Comparison of ENCODE assay signal across 15 mouse cellular contexts in genomic region chr8:92723947-92724346, GRCm38 (mm10). TPM values are rescaled to one million over a fixed set of nuclear protein-coding genes. Genes with fewer than 3 reads are reported as not detected.
DNase-seq lines count a peak whose midpoint lies in the region; ATAC-seq and TF ChIP-seq lines count a peak whose summit lies in the region.
"Had no signal": no experiment of that assay in that cellular context is flagged by ENCODE, and none has a peak within 500 bp of the region (broad histone marks: within the 10 kb centered on the region; RNA-seq: fewer than 3 reads in every experiment).

No protein-coding gene starts in this region.

- ATAC-seq in lung, embryonic 14.5 days (ENCODE audit: insufficient read depth), result no peak
- ATAC-seq in lung, postnatal 0 days, result no peak
- ATAC-seq in hindbrain, embryonic 15.5 days (ENCODE audit: low FRiP score, low read depth), result no peak
- ATAC-seq: inflammation-experienced regulatory T-cells, adult 6 months had no signal

- no peak for DNase-seq in lung, embryonic 14.5 days
- no peak for DNase-seq in lung, postnatal 0 days (ENCODE audit: low spot score)
- peak; percentile 27 for DNase-seq in embryo, embryonic 11 days
- no peak for DNase-seq in heart, embryonic 10.5 days (ENCODE audit: low spot score)
- no peak for DNase-seq in urinary bladder, postnatal 14 days (ENCODE audit: low spot score)
- no peak for DNase-seq in adrenal gland, adult 18-20 months (ENCODE audit: low spot score in 2 of 2)
- no peak for DNase-seq in cerebellum, adult 9-11 months
- DNase-seq: cerebellum, postnatal 36 days; right cerebral cortex, postnatal 4 days had no signal

- 0 out of 2 replicates have a peak overlapping the region, but pooled peaks have one; percentile 4 for H3K27ac ChIP-seq in lung, embryonic 14.5 days (ENCODE audit: low read depth)
- H3K27ac ChIP-seq in lung, postnatal 0 days (ENCODE audit: low read length), result no peak overlapping the region
- H3K27ac ChIP-seq in heart, embryonic 10.5 days, result peak overlapping the region; percentile 72
- H3K27ac ChIP-seq in hindbrain, embryonic 15.5 days (replicated peaks), result 0 out of 2 replicates have a peak overlapping the region, but pooled peaks have one; percentile 21
- H3K27ac ChIP-seq: neural tube, embryonic 13.5 days had no signal

- H3K4me2 ChIP-seq in lung, embryonic 14.5 days, result no peak overlapping the region
- H3K4me2 ChIP-seq in lung, postnatal 0 days (replicated peaks; ENCODE audit: low read depth, low read length), result no peak overlapping the region
- no peak overlapping the region for H3K4me2 ChIP-seq in hindbrain, embryonic 15.5 days
- H3K4me2 ChIP-seq: lung, embryonic 15.5 days; neural tube, embryonic 13.5 days had no signal

- H3K9ac ChIP-seq in lung, embryonic 14.5 days, result no peak overlapping the region
- no peak overlapping the region for H3K9ac ChIP-seq in lung, postnatal 0 days (replicated peaks; ENCODE audit: low read depth)
- no peak overlapping the region for H3K9ac ChIP-seq in hindbrain, embryonic 15.5 days
- H3K9ac ChIP-seq: lung, embryonic 15.5 days; neural tube, embryonic 13.5 days had no signal

- H3K27me3 ChIP-seq in lung, embryonic 14.5 days (ENCODE audit: insufficient read depth, low read length), result peaks cover 5% of the 10 kb centered on the region; the same call in 1 of the 2 replicates
- no peaks in the 10 kb centered on the region for H3K27me3 ChIP-seq in lung, postnatal 0 days (replicated peaks; ENCODE audit: insufficient read depth, low read length)
- H3K27me3 ChIP-seq in heart, embryonic 10.5 days (ENCODE audit: insufficient read depth, poor library complexity, severe bottlenecking), result peaks cover 21% of the 10 kb centered on the region
- H3K27me3 ChIP-seq in hindbrain, embryonic 15.5 days, result peaks cover 20% of the 10 kb centered on the region
- H3K27me3 ChIP-seq: lung, embryonic 15.5 days had no signal

- H3K9me3 ChIP-seq in lung, embryonic 14.5 days (ENCODE audit: low read depth, low read length), result no peaks in the 10 kb centered on the region
- no peaks in the 10 kb centered on the region for H3K9me3 ChIP-seq in lung, postnatal 0 days (ENCODE audit: low read length)
- no peaks in the 10 kb centered on the region for H3K9me3 ChIP-seq in heart, embryonic 10.5 days
- H3K9me3 ChIP-seq in hindbrain, embryonic 15.5 days, result no peaks in the 10 kb centered on the region
- H3K9me3 ChIP-seq: lung, embryonic 15.5 days; neural tube, embryonic 13.5 days had no signal

- no peak overlapping the region for H3K4me3 ChIP-seq in lung, embryonic 14.5 days (ENCODE audit: low read depth, low read length)
- H3K4me3 ChIP-seq in lung, postnatal 0 days (ENCODE audit: low read depth, low read length), result no peak overlapping the region
- H3K4me3 ChIP-seq in heart, embryonic 10.5 days, result no peak overlapping the region
- no peak overlapping the region for H3K4me3 ChIP-seq in hindbrain, embryonic 15.5 days
- H3K4me3 ChIP-seq: lung, embryonic 15.5 days; neural tube, embryonic 13.5 days had no signal

- no peaks in the 10 kb centered on the region for H3K36me3 ChIP-seq in lung, embryonic 14.5 days (ENCODE audit: insufficient read depth)
- H3K36me3 ChIP-seq in lung, postnatal 0 days (ENCODE audit: insufficient read depth, low read length), result no peaks in the 10 kb centered on the region
- no peaks in the 10 kb centered on the region for H3K36me3 ChIP-seq in heart, embryonic 10.5 days
- H3K36me3 ChIP-seq in hindbrain, embryonic 15.5 days, result no peaks in the 10 kb centered on the region
- H3K36me3 ChIP-seq: lung, embryonic 15.5 days; neural tube, embryonic 13.5 days had no signal

- 0 out of 2 replicates have a peak, but pooled peaks cover 4% of the 10 kb centered on the region for H3K4me1 ChIP-seq in lung, embryonic 14.5 days (ENCODE audit: insufficient read depth)
- no peaks in the 10 kb centered on the region for H3K4me1 ChIP-seq in lung, postnatal 0 days (ENCODE audit: insufficient read depth, low read depth, low read length)
- peaks cover 26% of the 10 kb centered on the region for H3K4me1 ChIP-seq in heart, embryonic 10.5 days
- peaks cover 14% of the 10 kb centered on the region for H3K4me1 ChIP-seq in hindbrain, embryonic 15.5 days (replicated peaks)

- no peak for TF ChIP-seq CTCF in lung, embryonic 14.5 days (IDR thresholded peaks at IDR 0.05; ENCODE audit: low read depth)
- TF ChIP-seq CTCF in lung, postnatal 0 days (IDR thresholded peaks at IDR 0.05), result no peak

- WGBS in lung, embryonic 14.5 days, result 46% methylated on average over 7 of the region's 7 CpGs
- 53% methylated on average over 7 of the region's 7 CpGs for WGBS in lung, postnatal 0 days
- 33% methylated on average over 7 of the region's 7 CpGs for WGBS in heart, embryonic 10.5 days
- 22% methylated on average over 7 of the region's 7 CpGs for WGBS in hindbrain, embryonic 15.5 days

- TF ChIP-seq EP300 in lung, postnatal 0 days (IDR thresholded peaks at IDR 0.05), result no peak

RNA-seq across cellular contexts. Expression of gene Irx6, which starts 49.9 kb away (rescaled TPM):
- not detected in 2 replicates for polyA plus RNA-seq in lung, embryonic 14.5 days (2014; fragmentation: Nextera tagmentation; extraction: Ambion mirVana)
- polyA plus RNA-seq in lung, postnatal 0 days (2015; fragmentation: Nextera tagmentation; extraction: Ambion mirVana), result not detected in 2 replicates
- polyA plus RNA-seq in heart, embryonic 10.5 days (2016; fragmentation: Nextera tagmentation; extraction: Ambion mirVana), result 2.9 and 4.9 TPM in 2 replicates
- 2.4 and 5.6 TPM in 2 replicates for polyA plus RNA-seq in hindbrain, embryonic 15.5 days (2015; fragmentation: Nextera tagmentation; extraction: Ambion mirVana)
- total RNA-seq in adrenal gland, adult 18-20 months (2021), result not detected
- total RNA-seq: adrenal gland, postnatal 4 days; left cerebral cortex, postnatal 4 days had no signal
- polyA plus RNA-seq: inflammation-experienced regulatory T-cells, adult 6 months; lung, embryonic 15.5 days had no signal
